ENCODE assay signal across 28 mouse cellular contexts in the genomic region with DNA sequence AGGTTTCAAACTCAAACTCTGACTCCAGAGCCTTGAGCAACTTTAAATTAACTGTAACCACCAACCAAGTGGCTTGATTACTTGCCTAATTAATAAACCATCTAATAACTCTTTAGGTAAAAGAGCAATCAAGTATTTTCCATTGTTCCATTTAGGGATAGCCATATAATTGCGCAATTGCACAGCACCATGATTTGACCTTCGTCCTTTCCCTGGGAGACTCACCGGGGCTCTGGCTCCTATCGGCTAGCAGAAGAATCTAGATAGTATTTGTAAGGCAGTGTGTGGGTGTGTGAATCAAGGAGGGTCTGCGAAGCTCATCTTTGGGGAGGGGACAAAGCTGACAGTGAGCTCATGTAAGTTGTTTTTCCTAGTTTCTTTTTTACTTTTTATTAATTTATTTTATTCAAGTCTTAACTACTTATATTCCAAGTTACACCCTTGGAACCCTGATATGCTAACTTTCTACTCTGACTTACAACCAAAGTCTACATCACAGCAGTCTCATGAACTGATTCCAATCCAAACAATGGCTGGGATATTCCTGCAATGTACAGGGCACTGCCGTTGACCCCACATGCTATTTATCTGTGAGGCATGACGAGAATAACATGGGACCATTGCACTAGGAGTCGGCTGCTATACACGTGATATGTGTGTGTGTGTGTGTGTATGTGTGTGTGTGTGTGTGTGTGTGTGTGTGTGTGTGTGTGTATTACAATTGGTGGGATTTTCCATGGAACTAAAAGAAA.
DNase-seq lines count a peak whose midpoint lies in the region; ATAC-seq and TF ChIP-seq lines count a peak whose summit lies in the region.
"Had no signal": no experiment of that assay in that cellular context is flagged by ENCODE, and none has a peak within 500 bp of the region (broad histone marks: within the 10 kb centered on the region; RNA-seq: fewer than 3 reads in every experiment).

No protein-coding gene starts in this region.

- 0 out of 2 replicates have a peak, but pooled peaks have one; percentile 33 for ATAC-seq in kidney, postnatal 0 days (replicated peaks; ENCODE audit: low FRiP score, low read depth)
- no peak for ATAC-seq in forebrain, embryonic 15.5 days (replicated peaks)
- ATAC-seq: CD4-positive, CD25-positive, alpha-beta regulatory T cell, adult 4 months; lung, postnatal 0 days had no signal

- no peak for TF ChIP-seq CTCF in kidney, postnatal 0 days (IDR thresholded peaks at IDR 0.05; ENCODE audit: low read depth)

- H3K9me3 ChIP-seq in heart, embryonic 10.5 days = no peaks in the 10 kb centered on the region
- H3K9me3 ChIP-seq in kidney, postnatal 0 days (replicated peaks; ENCODE audit: low read length) = no peaks in the 10 kb centered on the region
- no peaks in the 10 kb centered on the region for H3K9me3 ChIP-seq in forebrain, embryonic 15.5 days
- H3K9me3 ChIP-seq: embryonic facial prominence, embryonic 13.5 days; forebrain, embryonic 12.5 days; heart, embryonic 13.5 days; limb, embryonic 10.5 days; midbrain, embryonic 10.5 days had no signal

- H3K4me3 ChIP-seq in heart, embryonic 10.5 days = no peak overlapping the region
- H3K4me3 ChIP-seq in kidney, postnatal 0 days (replicated peaks; ENCODE audit: low read depth, low read length) = no peak overlapping the region
- no peak overlapping the region for H3K4me3 ChIP-seq in forebrain, embryonic 15.5 days
- H3K4me3 ChIP-seq: embryonic facial prominence, embryonic 13.5 days; erythroblast, embryonic 14.5 days; forebrain, embryonic 12.5 days; gastrocnemius, adult 2 months; heart, embryonic 13.5 days; layer of hippocampus, adult 2 months; limb, embryonic 10.5 days; midbrain, embryonic 10.5 days had no signal

- no peaks in the 10 kb centered on the region for H3K36me3 ChIP-seq in heart, embryonic 10.5 days
- no peaks in the 10 kb centered on the region for H3K36me3 ChIP-seq in kidney, postnatal 0 days (ENCODE audit: insufficient read depth, low read length)
- H3K36me3 ChIP-seq in forebrain, embryonic 15.5 days = no peaks in the 10 kb centered on the region
- H3K36me3 ChIP-seq: embryonic facial prominence, embryonic 13.5 days; forebrain, embryonic 12.5 days; heart, embryonic 13.5 days; limb, embryonic 10.5 days; midbrain, embryonic 10.5 days had no signal

- H3K4me2 ChIP-seq in kidney, postnatal 0 days (ENCODE audit: low read length) = no peak overlapping the region
- H3K4me2 ChIP-seq in forebrain, embryonic 15.5 days (replicated peaks) = no peak overlapping the region
- H3K4me2 ChIP-seq: embryonic facial prominence, embryonic 13.5 days; forebrain, embryonic 12.5 days; heart, embryonic 13.5 days; hindbrain, embryonic 14.5 days had no signal

- no peak overlapping the region for H3K9ac ChIP-seq in kidney, postnatal 0 days (ENCODE audit: low read depth, low read length)
- H3K9ac ChIP-seq in forebrain, embryonic 15.5 days (replicated peaks) = no peak overlapping the region
- H3K9ac ChIP-seq: embryonic facial prominence, embryonic 13.5 days; forebrain, embryonic 12.5 days; heart, embryonic 13.5 days; hindbrain, embryonic 14.5 days had no signal

- DNase-seq in heart, embryonic 10.5 days (ENCODE audit: low spot score) = peak; percentile 67
- no peak for DNase-seq in heart, adult 18-20 months
- DNase-seq in kidney, postnatal 0 days (ENCODE audit: low spot score) = peak; percentile 72
- no peak for DNase-seq in kidney, postnatal 14 days
- DNase-seq in thymus, postnatal 4 days = peak; percentile 9
- DNase-seq in thymus, postnatal 0 days (ENCODE audit: low spot score) = no peak
- DNase-seq in right cerebral cortex, postnatal 25 days = no peak
- DNase-seq: adrenal gland, postnatal 25 days; cerebellum, adult 8-10 months; cerebellum, postnatal 36 days; embryo, embryonic 11 days; gastrocnemius, adult 2 months; heart, postnatal 4 days; kidney, adult 11 months; liver; spleen, adult 18-20 months had no signal

- peaks cover 23% of the 10 kb centered on the region for H3K4me1 ChIP-seq in heart, embryonic 10.5 days
- no peaks in the 10 kb centered on the region for H3K4me1 ChIP-seq in kidney, postnatal 0 days (replicated peaks; ENCODE audit: insufficient read depth, low read length)
- H3K4me1 ChIP-seq in forebrain, embryonic 15.5 days = no peaks in the 10 kb centered on the region
- H3K4me1 ChIP-seq: forebrain, embryonic 12.5 days; limb, embryonic 10.5 days had no signal

- WGBS in heart, embryonic 10.5 days = 72% methylated on average over 9 of the region's 9 CpGs
- WGBS in kidney, postnatal 0 days = 50% methylated on average over 9 of the region's 9 CpGs
- 91% methylated on average over 9 of the region's 9 CpGs for WGBS in forebrain, embryonic 15.5 days

- H3K27me3 ChIP-seq in heart, embryonic 10.5 days (ENCODE audit: insufficient read depth, poor library complexity, severe bottlenecking) = no peaks in the 10 kb centered on the region
- H3K27me3 ChIP-seq in kidney, postnatal 0 days (ENCODE audit: insufficient read depth, low read length) = no peaks in the 10 kb centered on the region
- H3K27me3 ChIP-seq in forebrain, embryonic 15.5 days = no peaks in the 10 kb centered on the region
- H3K27me3 ChIP-seq: embryonic facial prominence, embryonic 13.5 days; heart, embryonic 13.5 days had no signal

- no peak overlapping the region for H3K27ac ChIP-seq in heart, embryonic 10.5 days
- no peak overlapping the region for H3K27ac ChIP-seq in kidney, postnatal 0 days
- H3K27ac ChIP-seq in forebrain, embryonic 15.5 days (replicated peaks) = no peak overlapping the region
- H3K27ac ChIP-seq: embryonic facial prominence, embryonic 13.5 days; forebrain, embryonic 12.5 days; gastrocnemius, adult 2 months; heart, embryonic 13.5 days; hindbrain, embryonic 14.5 days; layer of hippocampus, adult 2 months; limb, embryonic 10.5 days; macrophage; midbrain, embryonic 10.5 days had no signal

Comparison
In these comparisons a context has a peak if more than half of its experiments do, and no peak if none do; other contexts are left out.
1. DNase-seq: peak in heart, embryonic 10.5 days (single experiment), kidney, postnatal 0 days (single experiment) and thymus, postnatal 4 days (single experiment); none in heart, adult 18-20 months (0 of 2), kidney, postnatal 14 days (single experiment), thymus, postnatal 0 days (single experiment) and right cerebral cortex, postnatal 25 days (single experiment).